Mouse (Mus musculus) heart, adult 18-20 months (tissue): ENCODE measurements at regions not wholly inside any gene's neighbourhood (a gene's known extent, or its start where the extent isn't known, plus 50 kb on each side); places are given as distances from the start of the nearest gene placed in this dataset.

Experiments
- DNase-seq, 2 experiments: peaks; one replicate each; pipeline ENCODE4 v3.0.0; 2021 to 2022; ENCODE audit warnings: mixed read lengths in 1 of 2

DNA sequence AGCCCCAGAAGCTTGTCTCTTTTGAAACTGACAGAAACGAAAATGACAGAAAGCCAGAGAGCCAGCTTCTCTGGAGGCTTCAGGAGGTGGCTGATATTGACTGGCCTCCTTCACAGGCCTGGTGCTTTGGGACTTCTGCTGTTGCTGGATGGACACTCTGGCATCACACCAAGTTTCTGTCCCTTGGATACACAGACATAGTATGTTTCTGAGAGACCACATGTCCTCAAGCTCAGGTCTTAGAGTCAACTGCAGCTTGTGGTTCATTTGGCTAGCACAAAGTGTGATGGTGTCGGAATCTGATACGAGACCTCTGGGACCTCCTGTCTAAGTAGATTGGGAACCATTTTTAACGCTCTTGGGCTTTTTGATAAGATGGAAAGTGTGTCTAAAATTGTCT, 502.0 kb downstream of the Sqor start:
- DNase-seq: peak; percentile 18 to 53

DNA sequence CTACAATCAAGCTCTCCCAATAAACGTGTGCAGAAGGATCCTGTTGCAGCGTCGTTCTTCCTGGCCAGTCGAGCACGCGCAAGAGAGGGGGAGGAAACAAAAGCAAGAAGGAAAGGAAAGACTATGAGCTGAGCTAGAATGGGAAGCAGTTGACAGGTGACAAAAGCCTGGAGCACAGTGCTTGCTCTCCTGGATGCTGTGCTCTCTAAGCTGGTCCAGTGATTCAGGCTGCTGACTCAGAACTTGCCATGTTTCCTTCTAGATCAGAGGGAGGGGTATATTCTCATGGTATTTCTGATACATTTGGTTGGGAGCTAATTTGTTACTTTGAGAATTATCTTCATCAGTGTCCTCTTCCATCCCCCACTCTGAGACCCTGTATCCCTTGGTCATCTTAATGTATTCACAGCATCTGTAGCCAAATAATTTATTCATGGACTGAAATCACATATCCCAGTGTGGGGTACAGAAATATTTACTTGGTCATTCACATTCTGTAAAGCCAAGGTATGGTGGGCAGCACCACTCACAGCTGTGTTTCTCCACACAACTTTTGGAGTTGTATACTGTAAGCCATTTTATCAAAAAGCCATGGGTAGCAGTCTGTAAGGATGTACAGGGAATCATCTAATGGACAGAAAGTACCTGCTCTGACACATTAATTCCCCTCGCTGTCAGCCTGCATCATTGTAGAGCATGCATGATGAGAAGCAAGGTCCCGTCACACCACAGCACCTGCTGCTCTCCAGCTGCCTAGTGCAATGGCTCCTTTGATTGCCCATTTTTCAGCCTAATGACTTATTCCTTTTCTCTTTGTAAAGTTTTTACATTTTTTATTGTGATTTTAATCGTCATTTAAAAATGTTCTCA, 510.1 kb downstream of the Sqor start:
- DNase-seq: no peak

DNA sequence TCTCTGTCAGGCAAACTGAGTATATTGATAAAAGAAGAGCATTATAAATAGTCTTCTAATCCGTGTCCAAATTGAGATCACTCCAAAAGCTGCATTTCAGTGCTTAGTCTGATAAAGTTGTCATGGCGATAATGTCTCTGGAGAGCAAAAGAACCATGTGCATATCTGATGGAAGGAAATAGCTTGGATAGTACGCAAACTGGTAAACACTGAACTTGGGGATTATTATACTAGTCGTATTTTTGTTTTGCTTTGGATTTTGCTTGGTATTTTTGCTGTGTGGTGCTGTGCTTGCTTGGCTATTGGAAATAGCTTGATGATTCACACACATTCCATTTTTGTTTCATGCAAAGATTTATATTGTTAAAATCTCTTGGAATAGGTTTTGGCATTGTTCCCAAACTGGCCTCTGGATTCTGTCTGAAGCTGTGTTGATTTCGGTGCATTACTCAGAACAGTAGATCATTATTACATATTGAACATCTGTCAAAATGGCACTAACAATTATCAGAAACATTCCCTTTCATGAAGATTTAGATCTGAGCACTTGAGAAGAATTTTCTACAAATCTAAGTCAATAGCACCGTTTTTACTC, 510.8 kb downstream of the Sqor start:
- peak in 1 of 2 experiments; percentile 11 for DNase-seq

DNA sequence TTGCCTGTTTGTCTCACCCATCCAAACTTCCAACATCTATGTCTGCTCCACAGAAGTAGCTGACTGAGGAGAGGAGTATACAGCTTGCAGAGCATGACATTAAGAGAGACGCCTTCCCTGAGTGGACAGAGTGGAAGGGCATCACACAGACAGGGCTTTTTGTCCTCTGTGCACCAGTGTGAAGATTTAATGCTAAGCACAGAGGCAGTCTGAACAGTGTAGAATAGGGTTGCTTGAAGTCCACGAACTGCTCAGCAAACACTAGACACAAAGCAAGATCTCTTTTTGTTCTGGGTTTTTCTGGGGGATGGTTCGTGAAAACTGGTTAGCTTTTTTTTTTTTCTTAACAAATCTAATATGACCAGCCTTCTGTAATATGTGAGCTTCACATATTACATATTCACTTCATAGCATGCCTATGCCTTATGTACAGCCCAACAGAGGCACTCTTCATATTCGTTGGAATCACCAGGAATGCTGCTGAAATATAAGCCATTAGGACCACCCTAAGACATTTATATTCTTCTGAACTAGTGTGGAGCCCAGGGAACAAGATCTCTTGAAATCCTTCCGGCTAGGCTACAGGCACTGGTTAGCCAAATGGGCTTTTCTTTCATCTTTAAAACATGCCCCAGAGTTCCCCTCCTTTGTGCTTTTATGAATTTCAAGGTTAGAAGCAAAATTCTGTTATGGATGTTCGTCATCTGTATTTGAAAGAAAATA, 546.7 kb downstream of the Sqor start:
- DNase-seq: no peak

DNA sequence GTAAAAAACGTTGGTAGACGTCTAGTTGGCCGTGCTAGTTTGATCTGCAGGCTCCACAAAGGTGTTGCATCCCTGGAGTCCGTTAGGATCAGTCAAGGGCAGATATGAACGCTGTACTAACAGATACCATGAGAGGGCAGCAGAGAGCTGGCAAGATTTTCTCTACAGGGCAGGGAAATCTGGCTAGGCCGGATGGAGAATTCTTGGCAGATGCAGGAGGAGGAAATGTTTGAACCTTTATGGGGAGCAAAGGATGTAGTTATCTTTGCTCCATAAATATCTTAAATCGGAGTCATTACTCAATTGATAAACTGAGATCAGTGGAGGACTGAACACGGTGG, 547.2 kb downstream of the Sqor start:
- peak; percentile 44 to 86 for DNase-seq

DNA sequence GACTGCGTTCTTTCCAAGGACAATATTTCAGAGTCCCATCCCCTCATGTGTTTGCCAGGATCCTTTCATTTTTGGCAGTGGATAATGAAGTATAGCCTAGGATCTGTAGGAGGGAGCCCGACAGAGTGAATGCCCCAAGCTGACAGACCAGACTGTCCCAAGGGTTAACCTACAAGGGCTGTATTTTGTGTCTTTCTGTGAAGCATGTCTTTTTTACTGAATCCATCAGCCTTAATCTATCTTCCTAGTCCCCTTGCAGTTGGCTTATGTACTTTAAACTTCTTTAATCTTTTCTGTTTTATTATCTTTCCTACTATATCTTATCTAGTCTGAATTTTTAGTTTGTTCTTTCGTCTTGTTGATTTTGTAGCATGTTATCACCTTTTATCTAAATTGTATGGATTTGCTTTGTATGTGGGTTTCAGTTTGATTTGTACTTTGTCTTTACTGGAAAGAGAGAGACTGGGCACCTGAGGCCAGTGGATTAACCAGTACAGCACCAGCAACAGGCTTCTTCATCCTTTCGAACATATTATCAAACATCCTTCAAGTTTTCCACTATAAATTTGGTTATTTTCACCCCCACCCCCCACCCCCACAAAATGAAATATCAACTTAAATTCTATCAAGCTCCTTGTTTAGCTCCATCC, 555.5 kb downstream of the Sqor start:
- DNase-seq: no peak

DNA sequence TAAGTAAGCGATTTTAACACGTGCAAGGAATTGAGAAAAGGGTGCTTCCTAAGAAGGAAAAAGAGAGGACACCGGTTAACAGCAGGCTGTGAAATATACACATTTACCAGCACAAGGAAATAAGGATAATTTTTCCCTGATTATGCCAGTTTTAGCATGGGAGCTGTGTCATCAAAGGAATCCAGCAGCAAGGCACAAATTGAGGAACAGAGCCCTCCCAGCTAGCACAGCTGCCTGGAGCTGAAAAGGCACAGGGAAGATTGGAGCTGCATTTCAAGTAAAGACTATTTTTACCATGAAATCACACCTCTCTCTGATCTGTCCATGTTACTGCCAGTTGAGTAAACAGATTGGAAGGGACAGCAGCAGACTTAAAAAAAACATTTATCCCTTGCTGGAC, 558.7 kb downstream of the Sqor start:
- DNase-seq: no peak

DNA sequence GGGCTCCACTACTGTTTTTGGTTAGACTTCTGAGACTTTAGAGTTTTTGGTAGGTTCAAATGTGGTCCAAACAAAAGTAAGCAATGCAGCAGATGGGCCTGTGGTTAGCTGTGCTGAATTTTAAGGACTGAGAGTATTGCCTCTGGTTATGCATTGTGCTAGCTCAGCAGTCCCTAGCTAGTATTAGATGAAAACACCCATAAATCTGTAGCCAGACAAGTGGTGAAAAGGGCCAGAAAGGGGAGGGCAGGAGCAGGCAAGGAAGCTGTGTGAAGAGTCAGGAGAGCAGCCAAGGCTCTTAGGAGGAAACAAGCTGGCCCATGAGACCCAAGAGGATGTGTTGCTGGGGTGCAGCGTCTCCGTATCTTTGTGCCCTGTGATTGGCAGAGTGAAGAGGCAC, 559.9 kb downstream of the Sqor start:
- DNase-seq: no peak

DNA sequence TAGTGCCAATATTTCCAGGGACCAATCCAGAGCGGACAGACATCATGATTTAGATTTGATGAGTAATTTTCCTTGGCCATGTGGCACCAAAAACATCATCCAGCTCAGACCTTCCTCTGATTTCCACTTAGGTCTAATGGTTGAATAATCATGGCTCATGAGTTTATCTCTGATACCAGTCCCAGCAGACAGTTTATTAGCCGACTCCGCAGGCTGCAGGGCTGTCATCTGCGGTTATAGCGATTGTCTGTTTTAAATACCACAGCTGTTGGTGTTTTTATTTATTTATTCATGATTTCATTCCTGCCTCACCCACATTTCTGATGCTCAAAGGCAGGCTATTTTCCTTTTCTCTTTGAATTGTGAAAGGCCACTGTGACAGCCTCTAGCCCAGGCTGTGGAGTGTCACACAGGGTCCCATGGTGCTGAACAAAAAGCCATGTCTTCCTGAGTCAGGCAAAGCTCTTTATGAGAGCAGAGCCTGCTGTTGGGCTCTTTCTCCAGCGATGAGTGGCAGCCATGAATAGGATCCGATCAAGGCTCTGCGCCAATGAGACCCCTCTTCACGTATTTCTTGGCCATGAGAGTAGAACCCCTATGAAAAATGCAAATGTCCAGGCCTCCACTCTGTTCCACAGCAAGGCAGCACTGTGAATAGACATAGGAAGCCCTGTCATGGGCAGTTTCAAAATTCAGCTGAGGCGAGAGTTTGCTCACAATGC, 584.7 kb downstream of the Sqor start:
- DNase-seq: no peak

DNA sequence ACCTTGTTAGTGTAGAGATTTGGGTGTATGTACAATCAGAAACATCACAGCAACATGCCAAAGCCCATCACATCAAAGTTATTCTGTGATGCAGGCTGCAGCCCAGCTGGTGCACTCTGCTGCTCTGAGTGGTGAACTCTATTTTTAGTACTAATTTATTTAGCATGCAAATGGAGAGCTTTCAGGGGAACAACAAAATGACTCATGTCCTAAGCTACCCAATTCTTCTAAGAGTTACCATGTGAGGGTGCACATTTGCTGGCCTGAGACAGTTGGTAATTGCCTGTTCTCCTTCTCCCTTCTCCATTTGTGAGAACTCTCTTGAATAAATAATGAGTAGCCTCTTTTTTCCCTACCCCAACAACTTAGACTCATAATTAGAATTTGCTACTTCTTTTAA, 599.2 kb downstream of the Sqor start:
- DNase-seq: no peak

DNA sequence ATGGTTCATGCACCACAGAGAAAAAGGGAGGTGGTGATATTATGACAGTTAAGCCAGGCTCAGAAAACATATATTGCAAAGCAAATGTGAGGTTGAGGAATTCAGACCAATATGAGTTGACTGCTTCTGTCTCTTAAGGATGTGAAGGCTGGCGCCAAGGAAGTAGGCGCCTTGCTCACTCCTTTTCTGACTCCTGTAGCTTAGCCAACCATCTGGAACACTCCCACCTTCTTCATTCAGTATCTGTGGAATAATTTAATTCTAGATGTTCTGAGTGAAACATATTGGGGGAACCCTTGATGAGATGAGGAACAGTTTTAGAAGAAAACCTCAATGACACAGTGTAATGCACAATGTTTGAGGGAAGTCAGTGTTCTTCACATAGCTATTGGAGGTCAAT, 601.5 kb downstream of the Sqor start:
- no peak for DNase-seq

DNA sequence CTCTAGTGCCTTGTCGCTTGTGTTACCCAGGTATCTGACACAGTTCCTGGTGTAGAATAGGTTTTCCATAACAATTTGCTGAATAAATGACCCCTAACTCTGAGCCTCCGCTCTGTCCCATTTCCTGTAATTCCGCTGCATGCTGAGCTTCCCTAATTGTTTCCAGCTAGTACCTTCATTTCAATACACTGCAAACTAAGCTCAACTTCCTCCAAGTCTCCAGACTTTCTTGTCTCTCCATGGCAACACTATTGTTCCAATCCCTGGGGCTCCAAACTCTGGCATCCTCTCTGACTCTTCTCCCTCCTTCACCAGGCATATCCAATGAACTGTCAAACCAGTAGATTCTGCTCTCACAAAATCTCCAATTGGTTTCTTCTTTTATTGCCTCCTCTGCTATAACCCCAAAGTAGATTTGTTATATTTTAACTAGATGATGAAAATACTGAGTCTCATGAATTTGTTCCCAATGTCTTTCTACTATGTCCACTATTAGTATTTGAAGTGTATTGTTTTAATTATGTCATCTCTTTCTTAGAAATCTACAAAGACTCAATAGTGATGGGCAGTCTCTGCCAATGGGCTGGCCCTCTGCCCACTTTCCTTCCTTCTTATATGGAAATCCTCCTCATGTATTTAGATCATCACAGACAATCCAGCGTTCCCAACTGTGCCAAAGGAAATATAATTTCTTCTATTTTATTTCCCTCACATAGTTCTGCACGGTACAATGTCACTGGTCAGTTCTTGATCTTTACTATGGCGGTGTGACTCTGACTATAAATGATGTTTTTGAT, 620.8 kb downstream of the Sqor start:
- no peak for DNase-seq

DNA sequence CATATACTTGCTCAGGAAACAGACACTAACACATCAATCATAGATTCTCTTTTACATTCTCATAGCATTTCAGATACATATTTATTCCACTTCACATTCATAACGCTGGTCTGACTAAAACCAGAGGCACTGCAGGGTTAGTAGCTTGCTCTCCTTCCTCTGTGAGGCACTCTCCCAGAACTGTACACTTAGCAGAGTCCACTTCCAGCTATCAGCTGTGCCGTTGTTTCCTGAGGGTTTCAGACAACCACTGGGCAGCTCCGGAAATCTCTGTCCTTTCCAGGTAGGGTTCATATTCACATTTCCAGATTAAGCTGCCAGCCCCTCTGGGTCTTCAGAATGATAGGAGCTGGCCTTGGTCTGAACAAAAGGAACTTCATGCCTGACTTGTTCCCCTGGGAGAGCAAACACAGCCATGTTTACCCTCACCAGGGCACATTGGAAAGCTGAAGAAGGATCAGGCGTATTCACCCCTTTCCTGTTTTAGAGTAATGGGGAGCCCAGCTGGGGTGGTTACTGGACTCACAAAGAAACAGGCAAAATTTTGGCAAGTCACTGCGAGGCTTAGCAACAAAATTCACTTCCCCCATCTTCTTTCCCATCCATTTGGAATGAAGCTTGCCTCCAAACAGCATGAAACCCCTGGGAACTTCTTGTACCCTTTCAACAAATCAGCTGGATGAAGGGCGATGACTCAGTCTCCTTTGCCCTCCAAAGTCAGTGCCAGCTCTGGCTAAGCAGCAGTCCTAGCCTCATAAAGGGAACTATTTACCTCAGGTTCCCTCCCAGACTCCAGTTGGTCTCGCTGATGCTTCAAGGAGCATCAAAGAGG, 622.0 kb downstream of the Sqor start:
- DNase-seq: no peak

DNA sequence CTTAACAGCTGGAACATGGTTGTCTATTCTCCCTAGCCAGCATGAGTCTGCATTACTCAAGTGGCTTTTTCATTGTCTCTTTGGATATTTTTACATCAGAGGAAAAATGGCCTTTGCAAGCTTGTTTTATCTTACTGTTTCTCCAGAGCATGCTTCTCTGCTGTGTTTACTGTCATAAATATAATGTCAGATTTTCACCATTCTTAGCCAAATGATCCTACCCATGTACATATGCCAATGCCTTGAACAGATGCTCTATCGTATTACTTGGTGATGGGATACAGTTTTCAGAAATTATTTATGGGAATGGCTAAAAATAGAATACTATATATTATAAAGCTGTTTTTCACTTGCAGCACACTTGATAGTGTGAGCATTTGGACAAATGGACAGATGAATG, 625.9 kb downstream of the Sqor start:
- no peak for DNase-seq

DNA sequence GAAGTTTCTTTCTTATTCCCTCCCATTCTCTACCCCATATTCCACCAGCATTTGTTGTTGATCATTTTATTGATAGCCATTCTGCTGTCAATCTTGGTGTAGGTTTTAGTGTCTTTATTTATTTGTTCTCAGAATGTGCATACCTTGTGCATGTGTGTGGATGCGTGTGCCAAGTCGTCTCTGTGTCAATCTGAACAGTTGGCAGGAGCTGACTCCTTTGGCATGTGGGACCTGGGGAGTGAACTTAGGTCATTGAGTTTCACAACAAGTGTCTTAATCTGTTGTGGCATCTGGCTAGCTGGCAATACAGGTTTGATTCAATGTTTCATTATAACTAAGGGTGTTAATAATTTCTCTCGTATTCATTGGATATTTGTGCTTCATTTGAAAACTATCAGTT, 629.3 kb downstream of the Sqor start:
- DNase-seq: no peak

DNA sequence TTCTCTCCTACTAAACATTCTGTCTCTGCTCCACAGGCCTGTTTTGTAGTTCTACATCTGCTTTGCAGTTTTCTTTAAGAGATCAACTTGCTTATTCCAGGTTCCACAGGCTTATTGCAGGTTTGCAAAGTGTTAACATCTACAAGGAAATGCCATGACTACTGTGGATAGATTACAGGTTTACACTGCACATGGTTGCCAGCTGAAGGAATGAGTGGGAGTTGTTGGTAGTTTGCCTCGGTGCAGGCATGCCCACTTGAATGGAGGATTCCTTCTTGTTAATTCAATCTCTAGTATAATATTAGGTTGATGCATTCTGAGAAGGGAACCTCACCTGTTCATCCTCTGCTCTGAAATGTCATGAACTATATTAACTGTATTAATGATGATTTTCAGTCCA, 632.5 kb downstream of the Sqor start:
- DNase-seq: no peak

DNA sequence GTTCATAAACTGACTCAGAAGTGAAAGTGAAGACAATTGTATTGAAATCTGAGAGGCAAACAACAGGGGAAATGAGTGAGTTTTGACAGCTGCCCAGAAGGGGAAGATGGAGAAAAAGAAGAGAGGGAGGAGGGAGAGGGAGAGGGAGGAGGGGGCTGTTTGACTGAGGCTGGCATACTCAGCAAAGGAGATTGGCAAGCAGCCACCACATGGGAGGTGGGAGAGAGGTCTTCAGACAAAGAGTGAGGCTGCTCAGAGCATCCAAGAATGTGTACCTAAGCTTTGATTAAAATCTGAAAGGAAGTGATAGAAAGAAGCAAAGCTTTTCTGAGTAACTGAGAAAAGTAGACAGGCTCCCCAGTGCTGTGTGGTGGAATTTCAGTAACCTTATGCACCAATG, 636.0 kb downstream of the Sqor start:
- DNase-seq: no peak

DNA sequence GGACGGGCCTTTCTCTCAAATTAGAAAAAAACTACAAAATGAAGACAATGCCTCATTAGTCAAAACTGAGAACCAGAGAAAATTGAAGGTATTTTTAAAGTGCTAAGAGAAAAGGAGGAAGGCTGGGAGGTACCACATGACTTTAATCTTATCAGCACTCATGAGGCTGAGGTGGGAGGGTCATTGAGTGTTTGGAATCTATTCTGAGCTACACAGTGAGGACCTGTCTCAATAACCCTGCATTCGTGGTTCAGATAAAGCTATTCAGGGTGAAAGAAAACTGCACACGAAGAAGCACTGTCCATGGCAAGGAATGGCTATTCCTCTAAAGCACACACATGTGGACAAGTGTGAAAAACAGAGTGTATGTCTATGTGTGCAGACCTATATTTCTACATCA, 644.0 kb downstream of the Sqor start:
- DNase-seq: peak; percentile 23 to 28

DNA sequence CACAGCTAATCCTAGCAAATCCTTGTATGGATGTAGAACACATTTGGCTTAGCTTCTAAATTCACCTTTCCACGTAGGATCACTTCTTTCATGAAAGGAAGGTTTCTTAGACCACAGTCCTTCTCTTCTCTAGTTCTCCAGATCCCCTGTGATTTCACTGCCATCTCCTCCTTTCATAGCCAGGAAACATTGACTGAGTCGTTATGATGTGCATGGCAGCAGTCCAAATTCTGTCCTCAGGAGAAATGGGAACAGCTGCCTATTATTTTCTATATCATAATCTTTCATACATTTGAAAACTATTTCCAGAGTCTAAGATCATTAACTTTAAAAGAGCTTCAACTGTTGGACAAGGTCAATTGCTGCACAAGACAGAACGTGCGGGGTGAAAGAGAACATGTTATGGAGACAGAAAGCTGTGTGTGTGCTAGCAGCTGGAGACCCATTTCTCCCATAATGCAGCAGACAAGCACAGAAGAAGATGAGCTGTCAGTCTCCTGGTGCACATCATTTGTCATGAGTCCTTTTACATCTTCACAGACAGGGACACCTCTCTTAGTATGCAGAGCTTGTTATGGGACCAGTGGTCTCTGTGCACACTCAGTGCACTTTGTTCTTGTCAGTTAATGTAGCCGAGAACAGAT, 631.6 kb upstream of the Sema6d start:
- DNase-seq: no peak

DNA sequence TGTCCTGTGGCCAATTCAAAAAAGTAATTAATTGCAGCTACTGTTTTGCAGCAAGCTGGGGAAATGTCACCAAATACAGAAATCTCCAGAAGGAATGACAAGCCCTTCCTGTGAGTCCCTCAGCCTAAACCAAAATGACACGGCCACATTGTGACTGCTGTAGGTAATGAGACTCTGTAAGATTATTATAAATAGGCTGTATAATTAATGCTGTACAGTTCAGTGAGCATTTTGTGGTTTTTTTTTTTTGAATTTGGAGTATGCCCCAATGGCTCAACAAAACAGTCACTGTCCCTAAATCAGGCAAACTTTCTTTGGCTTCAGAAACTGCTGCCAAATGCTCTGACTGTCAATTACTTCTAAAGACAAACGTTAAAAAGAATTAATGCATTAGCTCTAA, 615.9 kb upstream of the Sema6d start:
- DNase-seq: no peak
